Mouse (Mus musculus) embryonic stem cell, embryonic (primary cell): ENCODE measurements around the gene Mkrn1.
"Not testable (repeated sequence)": the region's sequence is repeated elsewhere in the genome, so short reads cannot be mapped to it uniquely, and the experiment has no call there.

Experiments
- CTCF ChIA-PET, 4 experiments: fragments of 300-600 bp in 2 of 4; fragments of 350-600 bp in 2 of 4; sonication (Branson Sonifier 250); formaldehyde crosslinking; loops; one replicate each; lab custom pipeline; 2022; ENCODE audit warnings: inconsistent platforms in 2 of 4; lab: Charles Lee
- POLR2A ChIA-PET, 4 experiments: fragments of 300-600 bp in 2 of 4; fragments of 350-600 bp in 2 of 4; sonication (Branson Sonifier 250); formaldehyde crosslinking; loops; one replicate each; lab custom pipeline; 2022; ENCODE audit warnings: antibody characterized with exemption in 4 of 4, inconsistent platforms in 1 of 4; lab: Charles Lee

The Mkrn1 gene

GRCm38 (mm10) chr6:39377311-39377827, 42.9 kb downstream of the Mkrn1 start, which contains the start of gene Slc37a3:
Slc37a3 (minus strand) TSS chr6:39377675.
- ChIA-PET POLR2A (interaction anchor here (0.6 to 4.6 kb wide), 52 partner anchors 8 to 182 kb away, joined by 3 to 45 read pairs (median 4); partner anchors contain the start of genes Dennd2a (in 2 of the 4) and Mkrn1 (in 1 of the 4)), CTCF (interaction anchor here (0.5 to 1.7 kb wide), 20 partner anchors 9 to 185 kb away, joined by 3 to 11 read pairs (median 4); no protein-coding TSS in a partner anchor)

- CTCF ChIA-PET = interaction anchor here in 3 of 4 experiments (0.6 to 1.5 kb wide), 7 partner anchors 15 to 186 kb away, joined by 3 to 8 read pairs (median 5); no protein-coding TSS in a partner anchor
- POLR2A ChIA-PET = interaction anchor here in 2 of 4 experiments (1.3 to 3.1 kb wide), 10 partner anchors 9 to 70 kb away, joined by 4 to 18 read pairs (median 10); no protein-coding TSS in a partner anchor
These were observed 43.5 kb downstream of the Mkrn1 start for GRCm38 (mm10) chr6:39376775-39377174.

- CTCF ChIA-PET = interaction anchor here in 3 of 4 experiments (0.5 to 1.1 kb wide), 3 partner anchors 42 to 125 kb away, joined by 3 to 4 read pairs (median 3); no protein-coding TSS in a partner anchor
These were observed 46.8 kb downstream of the Mkrn1 start for GRCm38 (mm10) chr6:39373301-39373955.

DNA sequence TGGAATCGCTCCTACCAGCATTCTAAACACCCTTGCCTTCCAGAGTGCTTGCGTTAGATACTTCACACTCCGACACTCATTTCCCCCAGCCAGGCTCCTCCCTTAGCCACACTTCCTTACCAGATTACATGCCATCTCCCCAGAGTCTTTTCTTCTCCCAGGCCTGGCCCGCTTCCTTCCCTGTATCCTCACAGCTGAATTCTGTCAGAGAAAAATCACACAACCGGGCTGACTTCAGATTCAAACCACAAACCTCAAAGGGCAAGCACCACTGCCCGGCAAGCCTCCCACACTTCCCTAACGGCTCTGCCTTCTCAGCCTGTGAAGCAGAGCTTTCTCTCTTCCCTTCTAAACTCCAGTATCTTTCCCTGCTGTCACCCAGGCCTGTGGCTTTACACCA, 47.5 kb downstream of the Mkrn1 start:
- ChIA-PET POLR2A (interaction anchor here in 3 of 4 experiments (0.6 to 4.0 kb wide), 19 partner anchors 8 to 1051 kb away, joined by 3 to 19 read pairs (median 4); no protein-coding TSS in a partner anchor), CTCF (interaction anchor here in 2 of 4 experiments (0.5 to 0.7 kb wide), 2 partner anchors 102 to 124 kb away, joined by 3 read pairs; no protein-coding TSS in a partner anchor)

More at GRCm38 (mm10) chr6:39373301-39373955, 46.8 kb downstream of the Mkrn1 start:
- POLR2A ChIA-PET = interaction anchor here in 3 of 4 experiments (0.7 to 4.0 kb wide), 25 partner anchors 9 to 189 kb away, joined by 3 to 19 read pairs (median 4); no protein-coding TSS in a partner anchor

DNA sequence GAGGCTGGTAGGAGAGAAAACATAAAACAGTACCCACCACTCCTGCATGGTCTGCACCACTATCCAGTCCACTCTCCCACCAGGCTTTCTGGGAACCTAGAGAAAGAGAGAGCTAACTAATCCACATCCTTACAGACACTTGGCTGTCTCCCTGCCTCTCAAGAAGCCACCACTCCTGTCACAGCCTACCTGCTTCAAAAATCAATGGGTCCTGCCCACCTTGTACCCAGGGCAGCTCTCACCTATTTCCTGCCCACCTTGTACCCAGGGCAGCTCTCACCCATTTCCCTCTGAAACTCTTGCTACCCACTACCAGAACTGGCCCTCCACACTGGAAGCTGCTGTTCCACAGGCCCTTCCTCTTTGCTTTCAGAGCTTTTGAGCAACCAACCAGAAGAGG, 48.2 kb downstream of the Mkrn1 start:
- ChIA-PET CTCF (no interaction called here), POLR2A (interaction anchor here (0.6 to 4.0 kb wide), 10 partner anchors 14 to 1050 kb away, joined by 3 to 19 read pairs (median 4); no protein-coding TSS in a partner anchor)

DNA sequence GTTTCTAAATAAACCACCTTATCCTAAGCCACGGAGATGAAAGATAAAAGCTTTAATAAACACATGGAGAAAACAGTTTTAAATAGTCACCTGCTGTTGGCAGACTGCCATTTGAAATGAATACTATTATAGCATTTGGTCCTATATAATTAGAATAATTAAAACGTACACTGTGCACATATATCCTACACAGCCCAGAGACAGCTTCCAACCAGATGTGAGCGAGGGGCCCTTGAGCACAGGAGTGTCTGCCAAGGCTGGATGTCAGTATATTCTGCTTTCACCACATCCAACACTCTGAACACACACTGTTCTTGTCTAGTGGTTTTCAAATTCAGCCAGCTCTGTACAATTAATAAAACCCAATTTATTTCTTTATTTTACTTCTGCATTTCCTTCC, 50.6 kb downstream of the Mkrn1 start:
- ChIA-PET CTCF (interaction anchor here in 2 of 4 experiments (0.6 to 1.0 kb wide), 3 partner anchors 9 to 26 kb away, joined by 3 to 5 read pairs (median 4); no protein-coding TSS in a partner anchor), POLR2A (interaction anchor here in 3 of 4 experiments (0.5 to 2.3 kb wide), 20 partner anchors 8 to 74 kb away, joined by 3 to 7 read pairs (median 3); partner anchors contain the start of genes Mkrn1 (in 1 of the 3) and Slc37a3 (in 1 of the 3))

GRCm38 (mm10) chr6:39362684-39363083, 57.6 kb downstream of the Mkrn1 start:
- ChIA-PET POLR2A (interaction anchor here in 2 of 4 experiments (0.6 to 1.4 kb wide), 2 partner anchors 14 to 396 kb away, joined by 3 to 4 read pairs; no protein-coding TSS in a partner anchor), CTCF (no interaction called here)

DNA sequence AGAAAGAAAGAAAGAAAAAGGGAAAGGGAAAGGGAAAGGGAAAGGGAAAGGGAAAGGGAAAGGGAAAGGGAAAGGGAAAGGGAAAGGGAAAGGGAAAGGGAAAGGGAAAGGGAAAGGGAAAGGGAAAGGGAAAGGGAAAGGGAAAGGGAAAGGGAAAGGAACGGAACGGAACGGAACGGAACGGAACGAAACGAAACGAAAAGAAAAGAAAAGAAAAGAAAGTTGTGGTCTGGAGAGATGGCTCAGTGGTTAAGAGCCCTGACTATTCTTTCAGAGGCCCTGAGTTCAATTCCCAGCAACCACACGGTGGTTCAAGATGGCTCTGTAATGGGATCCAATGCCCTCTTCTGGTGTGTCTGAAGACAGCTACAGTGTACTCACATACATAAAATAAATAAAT, 61.1 kb downstream of the Mkrn1 start:
- POLR2A ChIA-PET = interaction anchor here in 1 of 4 experiments (0.8 to 2.0 kb wide), 5 partner anchors 10 to 22 kb away, joined by 3 to 7 read pairs (median 4); no protein-coding TSS in a partner anchor
- CTCF ChIA-PET = not testable (repeated sequence)

DNA sequence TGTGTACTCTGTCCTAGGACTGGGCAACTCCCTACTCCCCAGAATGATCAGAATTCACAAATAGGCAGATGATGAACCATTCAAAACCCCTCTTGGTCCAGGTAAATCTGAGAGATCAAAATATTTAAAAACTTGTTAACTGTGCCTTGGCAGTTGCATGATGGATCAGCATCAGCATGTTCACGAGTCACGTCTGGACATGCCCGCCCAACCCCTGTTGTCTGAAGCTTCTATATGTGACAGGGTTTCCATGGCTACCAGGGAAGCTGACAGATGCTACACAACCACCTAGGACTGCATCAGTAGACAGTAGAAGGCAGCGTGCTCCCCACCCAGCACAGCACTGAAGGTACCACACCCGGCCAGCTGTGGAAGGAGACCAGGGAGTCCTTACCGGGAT, 71.3 kb downstream of the Mkrn1 start:
- ChIA-PET POLR2A (interaction anchor here (0.6 to 3.6 kb wide), 41 partner anchors 9 to 420 kb away, joined by 3 to 20 read pairs (median 4); partner anchors contain the start of genes Slc37a3 (in 3 of the 4), Mkrn1 (in 1 of the 4) and Rab19 (in 1 of the 4)), CTCF (interaction anchor here in 3 of 4 experiments (0.6 to 1.8 kb wide), 8 partner anchors 15 to 434 kb away, joined by 3 to 5 read pairs (median 3); partner anchors contain the start of gene Slc37a3 (in 1 of the 3))

DNA sequence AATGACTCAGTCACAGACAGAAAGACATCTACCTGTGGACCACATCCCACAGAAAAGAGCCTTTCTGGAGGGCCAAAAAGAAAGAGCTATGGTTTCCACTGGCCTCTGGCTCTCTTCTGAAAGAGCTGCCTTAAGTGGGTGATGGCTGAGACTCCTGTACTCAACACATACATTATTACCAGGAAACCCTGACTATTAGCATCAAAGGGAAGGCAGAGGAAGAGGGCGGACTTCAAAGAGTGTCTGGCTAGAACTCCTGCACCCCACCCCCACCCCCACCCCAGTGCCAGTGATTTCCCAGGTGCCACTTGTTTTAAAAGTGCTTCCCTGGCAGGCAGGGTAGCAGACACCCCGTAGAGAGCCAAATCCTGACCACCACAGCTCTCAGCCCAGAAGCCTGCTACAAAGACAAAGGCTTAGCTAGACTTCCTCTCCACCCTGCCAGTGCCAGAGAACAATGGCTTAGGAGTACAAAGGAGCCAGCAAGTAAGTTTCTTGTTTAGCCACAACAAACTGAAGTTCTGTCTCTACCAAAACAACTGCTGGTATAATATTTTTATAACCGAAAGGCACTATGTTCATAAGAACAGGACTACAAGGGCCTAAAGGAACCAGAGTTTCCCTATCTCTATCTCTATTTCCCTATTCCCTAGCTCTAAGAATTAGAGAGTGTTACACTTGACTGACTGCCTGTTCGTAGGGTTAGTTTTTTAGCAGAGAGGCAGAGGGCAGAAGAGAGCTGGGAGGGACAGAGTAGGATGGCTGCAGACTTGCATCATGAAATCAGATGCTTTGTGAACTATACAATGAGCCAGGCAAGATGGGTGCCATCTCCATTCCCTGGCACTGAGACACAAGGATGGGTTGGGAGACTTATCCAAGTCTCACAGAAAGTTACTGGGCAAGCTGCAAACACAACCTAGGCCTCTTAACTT, 72.1 kb downstream of the Mkrn1 start:
- POLR2A ChIA-PET = interaction anchor here (0.6 to 3.6 kb wide), 61 partner anchors 8 to 421 kb away, joined by 3 to 20 read pairs (median 4); partner anchors contain the start of genes Slc37a3 (in 3 of the 4), Dennd2a (in 1 of the 4), Mkrn1 (in 1 of the 4) and Parp12 (in 1 of the 4)
- CTCF ChIA-PET = interaction anchor here in 3 of 4 experiments (0.5 to 1.8 kb wide), 17 partner anchors 8 to 435 kb away, joined by 3 to 5 read pairs (median 3); partner anchors contain the start of gene Slc37a3 (in 1 of the 3)
